Mouse (Mus musculus) G1E (cell line): Measurements from ENCODE around the gene Gm20517. TPM values are rescaled to one million over a fixed set of nuclear protein-coding genes. Genes with fewer than 3 reads are reported as not detected.

Experiments
- ATAC-seq: 2 replicates; pipeline ENCODE4 v1.8.0; 2016; ENCODE audit warnings: mild to moderate bottlenecking; ENCODE audit not compliant: insufficient number of reproducible peaks, poor library complexity, low FRiP score, severe bottlenecking; ENCODE audit errors: extremely low read depth
- DNase-seq: peaks from one replicate; pipeline ENCODE4 v3.0.0; 2012; ENCODE audit warnings: low spot score
- H3K27me3 ChIP-seq: 2 replicates; pipeline ENCODE4 v1.6.1; 2012; ENCODE audit warnings: mild to moderate bottlenecking, low read length, inconsistent platforms; ENCODE audit not compliant: insufficient read depth
- H3K36me3 ChIP-seq: replicated peaks from 2 replicates; pipeline ENCODE3; 2012; ENCODE audit warnings: mild to moderate bottlenecking, inconsistent platforms
- H3K4me1 ChIP-seq: 2 replicates; pipeline ENCODE4 v1.6.1; 2012; ENCODE audit warnings: low read depth, low read length, inconsistent platforms, mixed read lengths; ENCODE audit not compliant: insufficient read depth
- H3K4me3 ChIP-seq: 2 replicates; pipeline ENCODE4 v1.5.1; 2012; ENCODE audit warnings: low read depth, mild to moderate bottlenecking, inconsistent platforms, low read length, moderate library complexity, mixed read lengths
- H3K9me3 ChIP-seq: replicated peaks from 2 replicates; pipeline ENCODE4 v1.6.1; 2012; ENCODE audit warnings: inconsistent platforms
- CTCF ChIP-seq: IDR thresholded peaks from 2 replicates; pipeline ENCODE4 v1.5.1; 2012; ENCODE audit warnings: low read depth, low read length, inconsistent platforms, mixed read lengths
- GATA1 ChIP-seq: IDR thresholded peaks from 2 replicates; pipeline ENCODE4 v1.6.1; 2012; ENCODE audit warnings: borderline replicate concordance, low read length, inconsistent platforms, mixed read lengths
- GATA2 ChIP-seq: IDR thresholded peaks from 2 replicates; pipeline ENCODE4 v1.6.1; 2012; ENCODE audit warnings: low read depth, low read length, inconsistent platforms, borderline replicate concordance
- POLR2AphosphoS5 ChIP-seq: IDR thresholded peaks from 2 replicates; pipeline ENCODE4 v1.6.1; 2012; ENCODE audit warnings: low read depth, low read length, inconsistent platforms; ENCODE audit not compliant: insufficient replicate concordance
- TAL1 ChIP-seq: conservative IDR thresholded peaks from 2 replicates; pipeline ENCODE4 v1.6.1; 2012; ENCODE audit warnings: low read depth, low read length, inconsistent platforms, mixed read lengths
- polyA plus RNA-seq: library from polyadenylated mRNA; stranded (reverse); fragments of >175 nt; gene quantifications from 2 replicates; pipeline ENCODE4 v1.2.3, GENCODE M21; 2012
- total RNA-seq, 2 experiments: library from RNA; stranded (forward) in 1 of 2; stranded (reverse) in 1 of 2; fragments of 200-1000 nt in 1 of 2; fragments of >200 nt in 1 of 2; fragmentation: Nextera tagmentation in 1 of 2; gene quantifications; 2 replicates each; pipeline ENCODE4 v1.2.3; 2014 to 2017

Gm20517 gene
- total and polyA plus RNA-seq, 3 experiments, result 0.05 to 9.6 (median 2.0) TPM

- no peak for ATAC-seq
- TF ChIP-seq GATA2 (no peak), GATA1 (no peak), CTCF (no peak), TAL1 (no peak), POLR2AphosphoS5 (no peak)
- Histone ChIP-seq H3K27me3 (peaks cover 42% of the 10 kb centered on the region), H3K4me3 (no peak overlapping the region), H3K36me3 (peaks cover 10% of the 10 kb centered on the region), H3K4me1 (peaks cover 17% of the 10 kb centered on the region), H3K9me3 (no peaks in the 10 kb centered on the region)
- no peak for DNase-seq
Observed at GRCm38 (mm10) chr17:47699055-47699454, 87.7 kb downstream of the Gm20517 start.

GRCm38 (mm10) chr17:47701793-47702192, 90.4 kb downstream of the Gm20517 start:
- H3K9me3 ChIP-seq, result no peaks in the 10 kb centered on the region
- ATAC-seq, result no peak
- no peak overlapping the region for H3K4me3 ChIP-seq
- no peak for DNase-seq
- peaks cover 10% of the 10 kb centered on the region for H3K36me3 ChIP-seq
- H3K27me3 ChIP-seq, result peaks cover 37% of the 10 kb centered on the region
- H3K4me1 ChIP-seq, result 0 out of 2 replicates have a peak, but pooled peaks cover 6% of the 10 kb centered on the region
- TF ChIP-seq GATA1, result no peak
- no peak for TF ChIP-seq POLR2AphosphoS5
- TF ChIP-seq GATA2, result no peak
- TF ChIP-seq CTCF, result no peak
- no peak for TF ChIP-seq TAL1

- Histone ChIP-seq H3K36me3 (peaks cover 10% of the 10 kb centered on the region), H3K4me1 (0 out of 2 replicates have a peak, but pooled peaks cover 6% of the 10 kb centered on the region), H3K27me3 (peaks cover 38% of the 10 kb centered on the region), H3K9me3 (no peaks in the 10 kb centered on the region), H3K4me3 (no peak overlapping the region)
- ATAC-seq (no peak; the same call in 1 of the 2 replicates), DNase-seq (no peak)
- TF ChIP-seq CTCF (no peak), GATA1 (no peak), POLR2AphosphoS5 (no peak), GATA2 (no peak), TAL1 (no peak)
Observed at GRCm38 (mm10) chr17:47702548-47703345, 91.4 kb downstream of the Gm20517 start.

DNA sequence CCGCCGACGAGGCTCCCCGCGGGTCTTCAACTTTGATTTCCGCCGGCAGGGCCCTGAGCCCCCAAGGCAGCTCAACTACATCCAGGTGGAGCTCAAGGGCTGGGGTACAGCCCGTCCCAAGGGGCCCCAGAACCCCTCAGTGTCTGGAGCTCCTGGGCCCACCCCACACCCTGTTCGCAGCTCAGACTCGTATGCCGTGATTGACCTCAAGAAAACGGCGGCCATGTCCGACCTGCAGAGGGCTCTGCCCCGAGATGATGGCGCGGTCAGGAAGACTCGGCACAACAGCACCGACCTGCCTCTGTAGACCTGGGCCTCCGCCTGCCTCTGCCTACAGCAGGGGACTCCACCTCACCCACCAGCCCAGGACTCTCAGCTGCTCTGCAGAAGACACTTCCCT, 92.2 kb downstream of the Gm20517 start:
- H3K27me3 ChIP-seq, result peaks cover 39% of the 10 kb centered on the region
- no peak for ATAC-seq
- DNase-seq, result no peak
- H3K4me1 ChIP-seq, result 0 out of 2 replicates have a peak, but pooled peaks cover 2% of the 10 kb centered on the region
- H3K9me3 ChIP-seq, result no peaks in the 10 kb centered on the region
- H3K4me3 ChIP-seq, result no peak overlapping the region
- TF ChIP-seq GATA1, result no peak
- TF ChIP-seq GATA2, result no peak
- TF ChIP-seq CTCF, result no peak
- TF ChIP-seq POLR2AphosphoS5, result no peak
- no peak for TF ChIP-seq TAL1
- H3K36me3 ChIP-seq, result peaks cover 10% of the 10 kb centered on the region

- ATAC-seq (no peak), DNase-seq (no peak)
- H3K4me1 ChIP-seq, result peaks cover 2% of the 10 kb centered on the region; the same call in 1 of the 2 replicates
- no peak overlapping the region for H3K4me3 ChIP-seq
- TF ChIP-seq POLR2AphosphoS5 (no peak), GATA2 (no peak), TAL1 (no peak), GATA1 (no peak), CTCF (no peak)
- H3K9me3 ChIP-seq, result no peaks in the 10 kb centered on the region
- H3K27me3 ChIP-seq, result peaks cover 43% of the 10 kb centered on the region
- peaks cover 10% of the 10 kb centered on the region for H3K36me3 ChIP-seq
Observed at GRCm38 (mm10) chr17:47704692-47705091, 93.3 kb downstream of the Gm20517 start.

GRCm38 (mm10) chr17:47706196-47706595, 94.8 kb downstream of the Gm20517 start:
- Histone ChIP-seq H3K4me3 (no peak overlapping the region), H3K36me3 (peaks cover 10% of the 10 kb centered on the region), H3K27me3 (peaks cover 45% of the 10 kb centered on the region), H3K4me1 (peaks cover 10% of the 10 kb centered on the region), H3K9me3 (no peaks in the 10 kb centered on the region)
- DNase-seq (no peak), ATAC-seq (no peak)
- TF ChIP-seq GATA2, result no peak
- no peak for TF ChIP-seq GATA1
- TF ChIP-seq TAL1, result no peak
- no peak for TF ChIP-seq CTCF
- TF ChIP-seq POLR2AphosphoS5, result no peak
